Mouse (Mus musculus) intestine, postnatal 0 days (tissue): ENCODE data around the gene Fut4. TPM values are rescaled to one million over a fixed set of nuclear protein-coding genes. Genes with fewer than 3 reads are reported as not detected.

Experiments used
- ATAC-seq: fragments of 200-750 bp; cut with Nextera tagmentation; 2 replicates; pipeline ENCODE4 v1.8.0; 2017; ENCODE audit warnings: mild to moderate bottlenecking, moderate TSS enrichment, moderate library complexity
- H3K27ac ChIP-seq: fragments of 300-500 bp; sonication (generic); 2 replicates; pipeline ENCODE4 v1.5.1; 2014; ENCODE audit warnings: mild to moderate bottlenecking, low read depth, low read length, moderate library complexity
- H3K27me3 ChIP-seq: fragments of 300-500 bp; sonication (generic); replicated peaks from 2 replicates; pipeline ENCODE4 v1.6.1; 2014; ENCODE audit warnings: low read length, mixed read lengths; ENCODE audit not compliant: control insufficient read depth, insufficient read depth
- H3K36me3 ChIP-seq: fragments of 300-500 bp; sonication (generic); 2 replicates; pipeline ENCODE4 v1.6.1; 2014; ENCODE audit warnings: mild to moderate bottlenecking, moderate library complexity; ENCODE audit not compliant: control insufficient read depth, insufficient read depth
- H3K4me1 ChIP-seq: fragments of 300-500 bp; sonication (generic); replicated peaks from 2 replicates; pipeline ENCODE4 v1.6.1; 2014; ENCODE audit warnings: antibody characterized with exemption, low read length, mixed read lengths; ENCODE audit not compliant: control insufficient read depth, insufficient read depth
- H3K4me2 ChIP-seq: fragments of 300-500 bp; sonication (generic); replicated peaks from 2 replicates; pipeline ENCODE4 v1.6.1; 2014; ENCODE audit warnings: low read depth, mild to moderate bottlenecking, moderate library complexity
- H3K4me3 ChIP-seq: fragments of 300-500 bp; sonication (generic); 2 replicates; pipeline ENCODE4 v1.5.1; 2014; ENCODE audit warnings: low read depth, low read length
- H3K9ac ChIP-seq: fragments of 300-500 bp; sonication (generic); 2 replicates; pipeline ENCODE4 v1.6.1; 2014; ENCODE audit warnings: mild to moderate bottlenecking, low read depth, low read length
- H3K9me3 ChIP-seq: fragments of 300-500 bp; sonication (generic); 2 replicates; pipeline ENCODE4 v1.6.1; 2016; ENCODE audit warnings: mixed run types; ENCODE audit not compliant: control insufficient read depth
- CTCF ChIP-seq: sonication (generic); IDR thresholded peaks from 2 replicates; pipeline ENCODE4 v1.5.1; 2016; ENCODE audit warnings: low read depth, mild to moderate bottlenecking, control low read depth, antibody characterized with exemption, moderate library complexity
- WGBS: fragments of 180-500 bp; shearing (Covaris S2); extraction: QIAGEN DNeasy Blood & Tissue Kit; methylation state at CpG from one replicate; pipeline ENCODE4 v1.1.7; 2014; 5-methylcytosine and 5-hydroxymethylcytosine counted together
- polyA plus RNA-seq: library from polyadenylated mRNA; unstranded; fragments of >200 nt; fragmentation: Nextera tagmentation; extraction: Ambion mirVana; gene quantifications from 2 replicates; pipeline ENCODE4 v1.2.1, GENCODE M21; 2015

The Fut4 gene
- polyA plus RNA-seq, 1 experiment from 2014 or later: 2.6 TPM

- Histone ChIP-seq H3K4me1 (no peaks in the 10 kb centered on the region), H3K9ac (no peak overlapping the region), H3K4me3 (no peak overlapping the region), H3K36me3 (no peaks in the 10 kb centered on the region), H3K27ac (no peak overlapping the region), H3K9me3 (no peaks in the 10 kb centered on the region), H3K4me2 (no peak overlapping the region), H3K27me3 (no peaks in the 10 kb centered on the region)
- TF ChIP-seq CTCF: no peak
- peak; percentile 49 for ATAC-seq
- 31% methylated on average over 9 of the region's 9 CpGs for WGBS
Observed at GRCm38 (mm10) chr9:14730941-14731541, 21.2 kb downstream of the Fut4 start.

GRCm38 (mm10) chr9:14728365-14728764 lies 23.8 kb downstream of the Fut4 start:
- Histone ChIP-seq H3K4me1 (no peaks in the 10 kb centered on the region), H3K27me3 (no peaks in the 10 kb centered on the region), H3K9me3 (no peaks in the 10 kb centered on the region), H3K9ac (no peak overlapping the region), H3K4me2 (no peak overlapping the region), H3K4me3 (no peak overlapping the region), H3K36me3 (no peaks in the 10 kb centered on the region), H3K27ac (no peak overlapping the region)
- no peak for ATAC-seq
- 69% methylated on average over 4 of the region's 4 CpGs for WGBS
- no peak for TF ChIP-seq CTCF

- Histone ChIP-seq H3K36me3 (no peaks in the 10 kb centered on the region), H3K4me1 (no peaks in the 10 kb centered on the region), H3K27ac (no peak overlapping the region), H3K4me3 (no peak overlapping the region), H3K27me3 (no peaks in the 10 kb centered on the region), H3K9me3 (no peaks in the 10 kb centered on the region), H3K9ac (no peak overlapping the region), H3K4me2 (no peak overlapping the region)
- no peak for ATAC-seq
- 54% methylated on average over 4 of the region's 4 CpGs for WGBS
- no peak for TF ChIP-seq CTCF
Observed at GRCm38 (mm10) chr9:14726629-14727028, 25.6 kb downstream of the Fut4 start.

- no peak for ATAC-seq
- TF ChIP-seq CTCF: no peak
- no peaks in the 10 kb centered on the region for H3K27me3 ChIP-seq
- H3K27ac ChIP-seq: no peak overlapping the region
- no peak overlapping the region for H3K4me2 ChIP-seq
- H3K9me3 ChIP-seq: no peaks in the 10 kb centered on the region
- no peak overlapping the region for H3K9ac ChIP-seq
- no peaks in the 10 kb centered on the region for H3K36me3 ChIP-seq
- no peaks in the 10 kb centered on the region for H3K4me1 ChIP-seq
- no peak overlapping the region for H3K4me3 ChIP-seq
- WGBS: 87% methylated on average over 6 of the region's 6 CpGs
Observed at GRCm38 (mm10) chr9:14726005-14726404, 26.2 kb downstream of the Fut4 start.

GRCm38 (mm10) chr9:14724755-14725420 lies 27.3 kb downstream of the Fut4 start:
- 66% methylated on average over 5 of the region's 5 CpGs for WGBS
- TF ChIP-seq CTCF: no peak

GRCm38 (mm10) chr9:14721610-14722009 lies 30.6 kb downstream of the Fut4 start:
- Histone ChIP-seq H3K27ac (no peak overlapping the region), H3K4me3 (no peak overlapping the region), H3K27me3 (no peaks in the 10 kb centered on the region), H3K4me1 (no peaks in the 10 kb centered on the region), H3K36me3 (no peaks in the 10 kb centered on the region), H3K9me3 (no peaks in the 10 kb centered on the region), H3K4me2 (no peak overlapping the region), H3K9ac (no peak overlapping the region)
- 83% methylated on average over 5 of the region's 5 CpGs for WGBS
- no peak for TF ChIP-seq CTCF
- ATAC-seq: no peak

More at GRCm38 (mm10) chr9:14724755-14725420, 27.3 kb downstream of the Fut4 start:
- Histone ChIP-seq H3K4me2 (no peak overlapping the region), H3K27me3 (no peaks in the 10 kb centered on the region), H3K36me3 (no peaks in the 10 kb centered on the region), H3K9ac (no peak overlapping the region), H3K9me3 (no peaks in the 10 kb centered on the region), H3K4me1 (no peaks in the 10 kb centered on the region), H3K27ac (no peak overlapping the region), H3K4me3 (no peak overlapping the region)
- no peak; the same call in 1 of the 2 replicates for ATAC-seq
